In genomic region chr14:120797916-120798490, GRCm38 (mm10) we compare ENCODE assay signal across 26 mouse cellular contexts.
DNase-seq lines count a peak whose midpoint lies in the region; ATAC-seq and TF ChIP-seq lines count a peak whose summit lies in the region.
"Had no signal": no experiment of that assay in that cellular context is flagged by ENCODE, and none has a peak within 500 bp of the region (broad histone marks: within the 10 kb centered on the region; RNA-seq: fewer than 3 reads in every experiment).

No protein-coding gene starts in this region.

- H3K36me3 ChIP-seq in heart, adult 2 months (ENCODE audit: control insufficient read depth, insufficient read depth, low read length), result no peaks in the 10 kb centered on the region
- no peaks in the 10 kb centered on the region for H3K36me3 ChIP-seq in lung, postnatal 0 days (ENCODE audit: insufficient read depth, low read length)
- H3K36me3 ChIP-seq: embryonic facial prominence, embryonic 12.5 days; forebrain, embryonic 12.5 days; G1E; heart, embryonic 15.5 days; liver, embryonic 15.5 days; neural tube, embryonic 15.5 days had no signal

- H3K4me2 ChIP-seq in lung, postnatal 0 days (replicated peaks; ENCODE audit: low read depth, low read length), result no peak overlapping the region
- H3K4me2 ChIP-seq: embryonic facial prominence, embryonic 12.5 days; forebrain, embryonic 12.5 days; heart, embryonic 15.5 days; hindbrain, embryonic 14.5 days; liver, embryonic 15.5 days; neural tube, embryonic 15.5 days had no signal

- no peak overlapping the region for H3K9ac ChIP-seq in heart, adult 2 months (ENCODE audit: low read depth, low read length)
- H3K9ac ChIP-seq in lung, postnatal 0 days (replicated peaks; ENCODE audit: low read depth), result no peak overlapping the region
- H3K9ac ChIP-seq: embryonic facial prominence, embryonic 12.5 days; forebrain, embryonic 12.5 days; heart, embryonic 15.5 days; hindbrain, embryonic 14.5 days; liver, embryonic 15.5 days; neural tube, embryonic 15.5 days had no signal

- no peaks in the 10 kb centered on the region for H3K4me1 ChIP-seq in heart, adult 2 months (ENCODE audit: control insufficient read depth, insufficient read depth, low read length)
- no peaks in the 10 kb centered on the region for H3K4me1 ChIP-seq in lung, postnatal 0 days (ENCODE audit: insufficient read depth, low read depth, low read length)
- H3K4me1 ChIP-seq: embryonic facial prominence, embryonic 12.5 days; heart, embryonic 15.5 days; liver, embryonic 15.5 days; neural tube, embryonic 15.5 days had no signal

- H3K27ac ChIP-seq in heart, adult 2 months, result no peak overlapping the region
- no peak overlapping the region for H3K27ac ChIP-seq in lung, postnatal 0 days (ENCODE audit: low read length)
- H3K27ac ChIP-seq: embryonic facial prominence, embryonic 12.5 days; forebrain, embryonic 12.5 days; heart, embryonic 15.5 days; hindbrain, embryonic 14.5 days; kidney, postnatal 0 days; liver, embryonic 15.5 days; midbrain, embryonic 10.5 days; neural tube, embryonic 15.5 days had no signal

- intact Hi-C loops in heart, adult 2 months (cut with DNase I), result no loop called here

- H3K4me3 ChIP-seq in heart, adult 2 months, result no peak overlapping the region
- no peak overlapping the region for H3K4me3 ChIP-seq in lung, postnatal 0 days (ENCODE audit: low read depth, low read length)
- H3K4me3 ChIP-seq: embryonic facial prominence, embryonic 12.5 days; forebrain, embryonic 12.5 days; heart, embryonic 15.5 days; liver, embryonic 15.5 days; midbrain, embryonic 10.5 days; neural tube, embryonic 15.5 days had no signal

- WGBS in heart, adult 2 months, result 53% methylated on average over 7 of the region's 7 CpGs
- 61% methylated on average over 7 of the region's 7 CpGs for WGBS in lung, postnatal 0 days

- H3K9me3 ChIP-seq in lung, postnatal 0 days (ENCODE audit: low read length), result no peaks in the 10 kb centered on the region
- H3K9me3 ChIP-seq: embryonic facial prominence, embryonic 12.5 days; forebrain, embryonic 12.5 days; heart, embryonic 15.5 days; liver, embryonic 15.5 days; neural tube, embryonic 15.5 days had no signal

- no peaks in the 10 kb centered on the region for H3K79me2 ChIP-seq in heart, adult 2 months (replicated peaks; ENCODE audit: control insufficient read depth, insufficient read depth, low read length)

- H3K27me3 ChIP-seq in heart, adult 2 months (ENCODE audit: control insufficient read depth, insufficient read depth, low read length), result no peaks in the 10 kb centered on the region
- H3K27me3 ChIP-seq in lung, postnatal 0 days (replicated peaks; ENCODE audit: insufficient read depth, low read length), result no peaks in the 10 kb centered on the region
- H3K27me3 ChIP-seq: embryonic facial prominence, embryonic 12.5 days; forebrain, embryonic 12.5 days; heart, embryonic 15.5 days; liver, embryonic 15.5 days; neural tube, embryonic 15.5 days had no signal

- no peak for TF ChIP-seq CTCF in heart, adult 2 months (IDR thresholded peaks at IDR 0.05)
- no peak for TF ChIP-seq CTCF in lung, postnatal 0 days (IDR thresholded peaks at IDR 0.05)

- no peak for TF ChIP-seq POLR2A in heart, adult 2 months (IDR thresholded peaks at IDR 0.05; ENCODE audit: insufficient read depth, low read depth, low read length)

- ATAC-seq in lung, postnatal 0 days, result peak; percentile 14; the same call in 1 of the 2 replicates
- peak; percentile 60 for ATAC-seq in megakaryocyte progenitor cell, adult 5-6 weeks (replicated peaks; ENCODE audit: poor library complexity)
- ATAC-seq: activated CD4-positive, CD25-positive, alpha-beta regulatory T cell, adult 4 months; CD4-positive, CD25-positive, alpha-beta regulatory T cell, adult 4 months; Patski had no signal

- peak; percentile 90 for DNase-seq in heart, adult 11 months
- no peak for DNase-seq in heart, adult 2 months
- DNase-seq in lung, postnatal 0 days (ENCODE audit: low spot score), result peak; percentile 53
- DNase-seq in lung, postnatal 14 days, result no peak
- peak; percentile 37 for DNase-seq in R1 (ENCODE audit: low read depth, low spot score)
- DNase-seq in adrenal gland, postnatal 14 days, result no peak
- DNase-seq: adrenal gland, adult 8-10 months; cerebellum, adult 2 months; cerebellum, postnatal 25 days; heart, postnatal 36 days; kidney, adult 2 months; liver; spleen, adult 18-20 months had no signal

- TF ChIP-seq EP300 in heart, adult 2 months (IDR thresholded peaks at IDR 0.05; ENCODE audit: insufficient read depth, low read depth, low read length), result no peak
- TF ChIP-seq EP300 in lung, postnatal 0 days (IDR thresholded peaks at IDR 0.05), result no peak

Comparison
In these comparisons a context has a peak if more than half of its experiments do, and no peak if none do; other contexts are left out.
1. DNase-seq: peak in heart, adult 11 months (single experiment), lung, postnatal 0 days (single experiment) and R1 (single experiment); none in heart, adult 2 months (0 of 2), lung, postnatal 14 days (single experiment) and adrenal gland, postnatal 14 days (single experiment).